Mouse (Mus musculus) hindbrain, embryonic 10.5 days (tissue): Measurements from ENCODE around the gene Ppp1r15a. TPM values are rescaled to one million over a fixed set of nuclear protein-coding genes. Genes with fewer than 3 reads are reported as not detected.

ENCODE experiments used
- DNase-seq: peaks from one replicate; pipeline ENCODE4 v3.0.0-alpha.2; 2017; ENCODE audit warnings: low spot score
- H3K27ac ChIP-seq: fragments of 300-500 bp; sonication (generic); 2 replicates; pipeline ENCODE4 v1.5.1; 2016; ENCODE audit warnings: mild to moderate bottlenecking, moderate library complexity
- H3K27me3 ChIP-seq: fragments of 300-500 bp; sonication (generic); 2 replicates; pipeline ENCODE4 v1.6.1; 2016; ENCODE audit warnings: mild to moderate bottlenecking; ENCODE audit not compliant: poor library complexity, insufficient read depth, severe bottlenecking
- H3K36me3 ChIP-seq: fragments of 300-500 bp; sonication (generic); 2 replicates; pipeline ENCODE4 v1.6.1; 2016; ENCODE audit warnings: mild to moderate bottlenecking, moderate library complexity
- H3K4me1 ChIP-seq: fragments of 300-500 bp; sonication (generic); replicated peaks from 2 replicates; pipeline ENCODE4 v1.6.1; 2016; ENCODE audit warnings: mild to moderate bottlenecking
- H3K4me3 ChIP-seq: fragments of 300-500 bp; sonication (generic); 2 replicates; pipeline ENCODE4 v1.5.1; 2016; ENCODE audit warnings: mild to moderate bottlenecking, moderate library complexity
- H3K9me3 ChIP-seq: fragments of 300-500 bp; sonication (generic); 2 replicates; pipeline ENCODE4 v1.6.1; 2016; ENCODE audit warnings: mild to moderate bottlenecking, moderate library complexity
- WGBS: fragments of 180-500 bp; shearing (Covaris S2); methylation state at CpG from one replicate; pipeline ENCODE4 v1.1.7; 2016; 5-methylcytosine and 5-hydroxymethylcytosine counted together
- polyA plus RNA-seq: library from polyadenylated mRNA; unstranded; fragments of >200 nt; fragmentation: Nextera tagmentation; extraction: Ambion mirVana; gene quantifications from 2 replicates; pipeline ENCODE4 v1.2.1, GENCODE M21; 2016

The Ppp1r15a gene
- 18.6 and 20.2 TPM in 2 replicates for polyA plus RNA-seq

DNA sequence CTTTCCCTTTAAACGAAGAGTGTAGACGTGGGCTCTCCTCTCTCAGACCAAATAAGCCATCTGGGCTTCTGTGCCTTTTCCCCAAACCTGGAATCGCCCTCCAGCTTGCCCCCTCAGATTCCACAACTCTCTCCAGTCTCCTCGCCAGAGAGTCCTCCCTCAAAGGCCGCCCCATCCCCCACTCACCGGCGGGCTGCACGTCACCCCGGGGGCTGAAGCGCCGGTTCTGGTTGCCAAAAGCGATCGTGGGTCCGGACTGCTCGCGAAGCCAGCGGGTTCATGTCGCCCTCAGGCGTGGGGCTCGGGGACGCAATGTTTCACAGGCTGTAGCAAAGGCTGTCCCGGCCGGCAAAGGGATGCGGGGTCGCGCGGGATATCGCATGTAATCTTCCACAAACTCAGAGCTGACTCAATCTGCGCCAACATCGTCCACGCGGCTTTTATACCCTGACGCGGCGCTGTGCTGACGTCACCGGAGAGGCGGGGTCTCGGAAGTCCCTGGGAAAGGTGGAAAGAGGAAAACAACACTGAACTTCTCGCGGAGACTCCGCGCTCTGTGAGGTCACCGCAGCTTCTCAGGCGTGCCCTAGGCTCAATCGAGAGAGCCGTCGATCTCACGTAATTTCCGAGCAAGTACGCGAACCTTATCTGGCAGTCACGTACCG is at the start of gene Ppp1r15a, which contains the start of gene Plekha4:
Gene Ppp1r15a, minus strand, starts transcription at position 460 of the 665 bp plus-strand sequence.
Gene Plekha4, plus strand, starts transcription at position 522 of the 665 bp plus-strand sequence.
- Histone ChIP-seq H3K27ac (peak within 1 kb of the TSS; percentile 95), H3K9me3 (no peaks in the 10 kb centered on the region), H3K4me3 (peak within 1 kb of the TSS; percentile 88), H3K36me3 (peaks cover 19% of the 10 kb centered on the region), H3K27me3 (no peaks in the 10 kb centered on the region), H3K4me1 (peaks cover 68% of the 10 kb centered on the region)
- under 1% methylated on average over 54 of the region's 54 CpGs for WGBS
- DNase-seq: peak; percentile 95

DNA sequence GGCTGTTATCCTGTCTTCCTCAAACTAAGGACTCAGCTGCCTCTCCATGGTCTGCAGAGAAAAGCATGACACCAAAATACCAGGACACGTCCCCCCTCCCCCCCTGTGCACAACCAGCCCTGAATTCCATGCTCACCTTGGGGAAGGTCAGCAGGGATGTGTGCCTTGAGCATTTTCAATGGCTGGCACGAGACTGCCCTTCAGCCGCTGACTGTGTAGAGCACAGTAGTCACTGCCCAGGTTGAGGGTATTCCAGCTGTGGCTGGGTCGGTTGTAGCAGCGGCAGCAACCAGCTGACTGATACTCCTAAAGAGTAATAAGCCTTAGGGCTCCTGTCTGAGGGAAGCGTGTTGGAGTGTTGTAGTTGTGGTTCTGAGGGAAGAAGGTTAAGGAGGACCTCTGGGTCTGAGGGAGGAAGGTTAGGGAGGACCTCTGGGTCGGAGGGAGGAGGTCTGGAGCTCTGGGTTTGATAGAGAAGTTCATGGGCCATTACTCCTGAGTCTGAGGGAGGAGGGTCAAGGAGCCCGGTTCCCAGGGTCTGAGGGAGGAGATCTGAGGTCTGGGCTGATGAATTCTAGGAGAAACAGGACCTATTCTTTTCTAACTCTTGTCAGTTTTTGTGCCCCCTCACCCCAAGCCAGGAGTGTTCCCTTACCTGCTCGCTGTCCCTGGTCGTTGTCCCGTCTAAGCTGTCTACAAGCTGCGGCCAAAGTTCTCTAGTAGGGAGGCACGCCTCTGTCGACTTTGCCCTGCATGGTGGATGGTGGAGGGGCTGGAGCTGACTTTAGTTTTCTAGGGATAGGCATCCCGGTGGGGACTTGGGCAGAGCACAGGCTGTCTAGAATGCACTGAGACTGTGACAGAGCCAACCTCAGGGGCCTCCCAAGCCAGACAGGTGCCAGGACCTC is 48.7 kb upstream of the Ppp1r15a start:
- DNase-seq: no peak
- 85% methylated on average over 15 of the region's 15 CpGs for WGBS
- H3K9me3 ChIP-seq: no peaks in the 10 kb centered on the region
- no peaks in the 10 kb centered on the region for H3K27me3 ChIP-seq
- no peak overlapping the region for H3K27ac ChIP-seq
- H3K4me3 ChIP-seq: no peak overlapping the region
- peaks cover 24% of the 10 kb centered on the region for H3K4me1 ChIP-seq
- peaks cover 35% of the 10 kb centered on the region for H3K36me3 ChIP-seq

DNA sequence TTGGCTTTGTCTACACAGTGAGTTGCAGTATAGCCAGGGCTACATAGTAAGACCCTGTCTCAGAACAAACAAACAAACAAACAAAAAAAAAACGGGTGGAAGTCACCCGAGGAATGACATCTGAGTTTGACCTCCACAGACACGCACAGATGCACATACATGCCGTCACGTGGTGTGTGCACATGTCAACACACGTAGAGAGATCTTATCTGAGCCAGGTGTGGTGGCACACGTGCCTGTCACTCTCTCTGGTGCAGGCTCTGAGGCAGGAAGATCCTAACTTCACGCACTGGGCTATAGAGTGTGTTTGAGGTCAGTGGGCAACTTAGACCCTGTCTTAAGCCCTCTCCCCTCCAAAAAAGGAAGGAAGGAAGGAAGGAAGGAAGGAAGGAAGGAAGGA is 47.9 kb upstream of the Ppp1r15a start:
- no peak for DNase-seq
- H3K9me3 ChIP-seq: no peaks in the 10 kb centered on the region
- no peaks in the 10 kb centered on the region for H3K27me3 ChIP-seq
- H3K36me3 ChIP-seq: peaks cover 35% of the 10 kb centered on the region
- H3K4me3 ChIP-seq: no peak overlapping the region
- no peak overlapping the region for H3K27ac ChIP-seq
- 82% methylated on average over 8 of the region's 8 CpGs for WGBS
- peaks cover 24% of the 10 kb centered on the region for H3K4me1 ChIP-seq

DNA sequence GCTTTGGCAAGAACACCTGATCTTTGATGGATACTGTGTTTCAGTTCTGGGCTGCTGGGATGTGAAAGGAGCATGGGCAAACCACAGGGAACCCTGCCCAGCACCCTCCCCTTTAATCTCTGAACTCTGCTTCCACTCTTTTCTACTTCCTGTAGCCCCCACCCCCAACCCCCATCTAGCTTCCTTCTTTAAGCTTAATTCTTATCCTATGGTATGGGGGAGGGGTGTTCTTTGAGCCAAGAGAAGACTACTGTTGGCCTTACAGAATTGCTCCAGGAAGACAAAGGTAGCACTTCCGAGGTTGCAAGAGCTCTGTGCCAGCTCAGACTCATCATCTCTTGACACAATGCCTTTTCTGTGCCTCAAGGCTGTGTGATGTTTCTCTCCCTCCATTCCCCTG is 45.9 kb upstream of the Ppp1r15a start:
- DNase-seq: no peak
- no peak overlapping the region for H3K27ac ChIP-seq
- H3K9me3 ChIP-seq: no peaks in the 10 kb centered on the region
- H3K36me3 ChIP-seq: peaks cover 16% of the 10 kb centered on the region
- no peaks in the 10 kb centered on the region for H3K27me3 ChIP-seq
- H3K4me1 ChIP-seq: peaks cover 42% of the 10 kb centered on the region
- H3K4me3 ChIP-seq: peak overlapping the region; percentile 73; the same call in 1 of the 2 replicates
- 64% methylated on average over 1 of the region's 1 CpGs for WGBS

DNA sequence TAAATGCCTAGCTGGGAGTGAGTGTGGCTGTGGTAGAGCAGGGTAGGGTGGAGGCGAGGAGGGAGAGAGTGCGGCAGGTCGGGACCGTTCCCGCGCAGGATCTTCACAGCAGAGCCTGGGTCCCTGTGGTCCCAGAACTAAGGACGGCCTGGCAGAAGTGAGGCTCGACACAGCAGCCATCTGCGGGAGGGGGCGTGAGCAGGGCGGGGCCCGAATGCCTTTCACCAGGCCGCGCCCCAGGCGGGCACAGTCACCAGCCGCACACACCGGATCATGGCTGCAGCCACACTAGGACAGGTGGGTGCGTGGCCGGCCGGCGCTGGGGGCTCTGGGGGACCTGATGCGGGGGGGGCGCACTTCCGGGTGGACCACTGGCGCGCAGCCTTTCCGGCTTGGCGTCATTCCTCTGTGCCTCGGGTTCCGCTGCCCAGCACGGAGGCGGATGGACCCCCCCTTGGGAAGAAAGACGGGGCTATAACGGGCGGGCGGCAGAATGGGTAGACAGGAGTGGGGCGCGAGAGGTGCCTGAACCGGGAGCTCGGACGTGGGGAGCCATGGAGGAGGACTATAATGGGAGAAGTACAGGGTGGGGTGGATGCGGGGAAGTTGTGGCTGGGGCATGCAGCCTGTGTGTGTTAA is 44.2 kb upstream of the Ppp1r15a start, which contains the start of gene Bcat2:
Gene Bcat2, plus strand, starts transcription at position 51 of the 639 bp plus-strand sequence.
- under 1% methylated on average over 42 of the region's 42 CpGs for WGBS
- peak; percentile 72 for DNase-seq
- no peaks in the 10 kb centered on the region for H3K27me3 ChIP-seq
- H3K9me3 ChIP-seq: no peaks in the 10 kb centered on the region
- H3K27ac ChIP-seq: peak within 1 kb of the TSS; percentile 92
- no peaks in the 10 kb centered on the region for H3K36me3 ChIP-seq
- peaks cover 42% of the 10 kb centered on the region for H3K4me1 ChIP-seq
- peak within 1 kb of the TSS; percentile 73 for H3K4me3 ChIP-seq

DNA sequence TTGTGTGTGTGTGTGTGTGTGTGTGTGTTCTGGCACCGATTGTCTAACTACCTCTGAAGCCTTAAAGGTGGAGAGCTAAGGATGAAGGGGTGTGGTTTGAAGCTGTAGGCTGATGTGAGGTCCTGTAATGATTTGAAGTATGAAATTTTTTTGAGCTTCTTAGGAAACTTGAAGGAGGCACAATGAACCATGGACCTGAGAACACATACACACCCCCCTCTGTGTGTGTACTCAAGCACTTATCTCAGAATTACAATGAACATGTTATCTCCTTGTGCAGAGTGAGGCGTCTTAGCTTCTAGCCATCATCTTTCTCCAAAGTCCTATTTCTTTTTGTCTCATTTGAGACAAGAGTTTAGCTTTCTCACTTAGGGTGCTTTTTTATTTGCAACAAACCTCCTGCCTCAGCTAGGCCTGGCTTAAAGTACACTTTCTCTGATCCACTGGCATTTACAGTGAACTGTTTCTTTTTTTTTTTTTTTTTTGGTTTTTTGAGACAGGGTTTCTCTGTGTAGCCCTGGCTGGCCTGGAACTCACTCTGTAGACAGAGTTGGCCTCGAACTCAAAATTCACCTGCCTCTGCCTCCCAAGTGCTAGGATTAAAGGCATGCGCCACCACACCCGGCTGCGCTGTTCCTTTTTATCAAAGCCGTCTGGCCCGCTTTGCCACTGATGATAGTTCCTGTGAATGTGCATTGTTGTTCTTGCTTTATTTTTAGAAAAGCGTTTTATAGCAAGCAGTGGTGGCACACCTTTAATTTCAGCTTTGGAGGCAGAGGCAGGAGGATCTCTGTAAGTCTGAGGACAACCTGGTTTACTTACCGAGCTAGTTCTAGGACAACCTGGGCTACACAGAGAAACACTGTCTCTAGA is 42.8 kb upstream of the Ppp1r15a start:
- Histone ChIP-seq H3K27me3 (no peaks in the 10 kb centered on the region), H3K4me3 (peak overlapping the region; percentile 62), H3K36me3 (no peaks in the 10 kb centered on the region), H3K4me1 (peaks cover 42% of the 10 kb centered on the region), H3K9me3 (no peaks in the 10 kb centered on the region), H3K27ac (peak overlapping the region; percentile 92)
- WGBS: 80% methylated on average over 10 of the region's 10 CpGs
- DNase-seq: no peak

DNA sequence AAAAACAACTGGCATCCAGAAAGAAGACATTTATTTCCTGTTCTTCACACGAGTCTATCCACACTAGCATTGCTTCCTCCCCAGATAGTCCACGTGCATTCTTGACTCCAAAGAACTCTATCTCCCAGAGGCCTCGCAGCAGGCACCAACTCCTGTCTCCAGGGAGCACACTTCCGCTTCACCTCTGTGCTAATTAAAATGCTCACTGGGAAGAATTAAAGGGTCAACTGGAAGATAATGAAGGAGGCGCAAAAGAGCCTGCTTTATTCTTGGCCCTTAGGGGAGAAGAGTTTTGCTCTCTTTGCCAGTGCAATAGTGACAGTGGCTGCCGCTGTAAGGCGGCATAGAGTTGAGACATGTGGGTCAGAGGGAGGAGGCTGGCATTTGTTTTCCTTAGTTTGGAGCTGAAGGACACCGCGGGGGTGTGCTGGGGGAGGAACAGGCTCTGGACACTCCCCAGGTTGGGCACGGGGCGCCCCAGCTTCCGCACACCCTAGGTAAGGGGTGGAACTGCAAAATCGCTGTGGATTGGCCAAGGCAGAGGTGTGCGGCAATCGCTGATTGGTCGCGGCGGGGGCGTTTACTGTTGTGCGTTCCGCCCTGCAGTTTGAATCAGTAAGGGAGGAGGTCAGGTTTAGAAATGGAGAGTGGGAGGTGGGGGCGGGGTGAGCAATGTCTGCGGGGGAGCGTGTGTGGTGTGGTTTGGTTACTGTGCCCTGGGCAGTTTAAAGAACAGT is 41.9 kb upstream of the Ppp1r15a start:
- WGBS: 1% methylated on average over 24 of the region's 24 CpGs
- peaks cover 42% of the 10 kb centered on the region for H3K4me1 ChIP-seq
- no peaks in the 10 kb centered on the region for H3K36me3 ChIP-seq
- peak overlapping the region; percentile 62 for H3K4me3 ChIP-seq
- H3K27me3 ChIP-seq: no peaks in the 10 kb centered on the region
- DNase-seq: peak; percentile 90
- H3K9me3 ChIP-seq: no peaks in the 10 kb centered on the region
- peak overlapping the region; percentile 84 for H3K27ac ChIP-seq

DNA sequence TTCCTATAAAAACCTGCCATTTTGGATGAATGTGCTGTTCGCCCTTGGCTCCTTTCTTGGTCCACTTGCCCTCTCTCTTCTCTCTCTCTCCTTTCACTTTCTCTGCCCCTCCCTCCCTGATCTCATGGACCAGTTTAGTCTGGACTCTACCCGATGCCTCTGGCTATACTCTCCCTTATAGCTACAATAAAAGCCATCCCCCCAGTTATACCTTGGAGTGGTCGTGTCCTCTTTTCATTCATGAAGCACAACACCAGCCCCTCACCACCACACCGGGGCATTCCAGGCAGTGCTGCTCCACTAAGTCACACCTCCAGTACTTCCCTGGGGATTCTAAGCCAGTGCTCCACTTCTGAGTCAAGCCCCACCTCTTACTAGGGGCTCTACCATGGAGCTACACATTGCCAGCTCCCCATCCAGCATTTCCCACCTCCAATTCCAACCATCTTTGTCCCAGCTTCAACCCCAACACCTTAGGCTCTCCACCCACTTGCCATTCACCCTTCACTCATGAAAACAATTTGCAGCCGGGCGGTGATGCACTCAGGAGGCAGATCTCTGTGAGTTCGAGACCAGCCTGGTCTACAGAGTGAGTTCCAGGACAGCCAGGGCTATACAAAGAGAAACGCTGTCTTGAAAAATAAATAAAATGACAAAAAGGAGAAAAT is 41.2 kb upstream of the Ppp1r15a start:
- 70% methylated on average over 8 of the region's 8 CpGs for WGBS

DNA sequence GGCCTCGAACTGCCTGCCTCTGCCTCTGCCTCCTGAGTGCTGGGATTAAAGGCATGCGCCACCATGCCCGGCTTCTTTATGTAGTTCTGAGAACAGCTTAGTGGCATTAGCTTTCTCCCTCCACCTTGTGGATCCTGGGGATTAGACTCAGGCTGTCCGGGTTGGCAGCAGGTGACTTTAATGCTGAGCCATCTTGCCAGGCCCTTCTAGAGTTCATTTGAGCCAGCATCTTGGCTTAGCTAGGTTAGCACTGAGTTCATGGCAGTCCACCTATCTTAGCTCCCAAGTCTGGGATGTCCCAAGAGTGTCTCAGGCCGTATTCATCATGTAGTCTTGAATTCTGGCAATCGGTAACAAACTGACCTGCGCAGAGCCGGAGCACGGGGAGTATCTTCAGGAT is 39.4 kb upstream of the Ppp1r15a start:
- H3K4me3 ChIP-seq: no peak overlapping the region
- H3K4me1 ChIP-seq: peaks cover 41% of the 10 kb centered on the region
- peaks cover 2% of the 10 kb centered on the region; the same call in 1 of the 2 replicates for H3K27me3 ChIP-seq
- H3K27ac ChIP-seq: no peak overlapping the region
- WGBS: 90% methylated on average over 9 of the region's 9 CpGs
- H3K9me3 ChIP-seq: no peaks in the 10 kb centered on the region
- H3K36me3 ChIP-seq: no peaks in the 10 kb centered on the region
- DNase-seq: no peak

More for the DNA sequence above, 41.2 kb upstream of the Ppp1r15a start:
- Histone ChIP-seq H3K4me3 (peak overlapping the region; percentile 62; the same call in 1 of the 2 replicates), H3K27me3 (peaks cover 2% of the 10 kb centered on the region; the same call in 1 of the 2 replicates), H3K9me3 (no peaks in the 10 kb centered on the region), H3K36me3 (no peaks in the 10 kb centered on the region), H3K27ac (peak overlapping the region; percentile 84), H3K4me1 (peaks cover 44% of the 10 kb centered on the region)
- no peak for DNase-seq

DNA sequence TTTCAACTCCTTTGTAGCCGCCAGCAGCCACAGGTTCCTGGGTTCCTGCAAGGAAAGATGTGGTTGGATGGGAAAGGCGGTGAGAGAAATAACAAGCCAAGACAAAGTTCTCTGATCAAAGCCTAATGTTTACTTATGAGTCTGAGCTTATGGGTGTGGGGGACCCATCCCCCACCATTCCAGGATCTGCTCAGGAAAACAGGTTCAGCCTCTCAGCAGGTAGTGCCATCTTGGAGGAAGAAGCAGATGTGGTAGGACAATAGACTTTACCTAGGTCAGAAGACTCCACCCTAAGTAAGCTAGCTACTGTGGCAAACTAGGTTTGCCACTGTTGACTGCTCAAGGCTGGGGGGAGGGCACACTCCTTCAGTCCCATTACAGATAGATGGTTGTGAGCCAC is 38.7 kb upstream of the Ppp1r15a start:
- H3K4me1 ChIP-seq: peaks cover 36% of the 10 kb centered on the region
- no peaks in the 10 kb centered on the region for H3K36me3 ChIP-seq
- DNase-seq: no peak
- H3K27me3 ChIP-seq: peaks cover 2% of the 10 kb centered on the region; the same call in 1 of the 2 replicates
- no peak overlapping the region for H3K27ac ChIP-seq
- no peak overlapping the region for H3K4me3 ChIP-seq
- WGBS: 81% methylated on average over 2 of the region's 2 CpGs
- no peaks in the 10 kb centered on the region for H3K9me3 ChIP-seq
